Mouse (Mus musculus) monocyte, adult 5-6 weeks (primary cell): ENCODE data around the gene Igfbp3. TPM values are rescaled to one million over a fixed set of nuclear protein-coding genes. Genes with fewer than 3 reads are reported as not detected.
"Not testable (repeated sequence)": the region's sequence is repeated elsewhere in the genome, so short reads cannot be mapped to it uniquely, and the experiment has no call there.

ENCODE experiments used
- ATAC-seq: fragments of 153-309, 156-312 bp; replicated peaks from 2 replicates; pipeline ENCODE4 v1.8.0; 2017; ENCODE audit warnings: mild to moderate bottlenecking; ENCODE audit not compliant: low TSS enrichment, insufficient number of reproducible peaks, severe bottlenecking, poor library complexity, low FRiP score
- total RNA-seq: library from RNA; stranded (forward); fragments of 200-1000, 200-491, 200-594 nt; gene quantifications from 3 replicates; pipeline ENCODE4 v1.2.3, GENCODE M21; 2017

Gene Igfbp3
- total RNA-seq = not detected in 3 replicates

GRCm38 (mm10) chr11:7213501-7214341 is at the start of gene Igfbp3:
TSS of gene Igfbp3 (minus strand) at chr11:7213923.
- no peak for ATAC-seq

- no peak for ATAC-seq
These were observed 37.1 kb upstream of the Igfbp3 start for GRCm38 (mm10) chr11:7250870-7251269.

- ATAC-seq = no peak
These were observed 36.7 kb upstream of the Igfbp3 start for GRCm38 (mm10) chr11:7250415-7250814.

- no peak for ATAC-seq
These were observed 31.1 kb upstream of the Igfbp3 start for GRCm38 (mm10) chr11:7244782-7245181.

- ATAC-seq = no peak
These were observed 25.5 kb upstream of the Igfbp3 start for GRCm38 (mm10) chr11:7239041-7239740.

GRCm38 (mm10) chr11:7238546-7238945 is 24.8 kb upstream of the Igfbp3 start:
- ATAC-seq = no peak

- ATAC-seq = no peak
These were observed 24.0 kb upstream of the Igfbp3 start for GRCm38 (mm10) chr11:7237712-7238111.

- no peak for ATAC-seq
These were observed 23.0 kb upstream of the Igfbp3 start for GRCm38 (mm10) chr11:7236751-7237150.

GRCm38 (mm10) chr11:7234981-7235609 is 21.4 kb upstream of the Igfbp3 start:
- ATAC-seq = no peak

GRCm38 (mm10) chr11:7234436-7234835 is 20.7 kb upstream of the Igfbp3 start:
- ATAC-seq = no peak

- no peak for ATAC-seq
These were observed 19.6 kb upstream of the Igfbp3 start for GRCm38 (mm10) chr11:7233333-7233732.

GRCm38 (mm10) chr11:7231958-7232357 is 18.2 kb upstream of the Igfbp3 start:
- no peak for ATAC-seq

GRCm38 (mm10) chr11:7230000-7230399 is 16.3 kb upstream of the Igfbp3 start:
- ATAC-seq = no peak

- ATAC-seq = no peak
These were observed 14.4 kb upstream of the Igfbp3 start for GRCm38 (mm10) chr11:7228107-7228506.

GRCm38 (mm10) chr11:7226810-7227550 is 13.3 kb upstream of the Igfbp3 start:
- ATAC-seq = no peak

GRCm38 (mm10) chr11:7226200-7226599 is 12.5 kb upstream of the Igfbp3 start:
- ATAC-seq = no peak

- not testable (repeated sequence) for ATAC-seq
These were observed 8.1 kb upstream of the Igfbp3 start for GRCm38 (mm10) chr11:7221826-7222225.

GRCm38 (mm10) chr11:7215703-7216102 is 2.0 kb upstream of the Igfbp3 start:
- no peak for ATAC-seq

GRCm38 (mm10) chr11:7214761-7215160 is 1.0 kb upstream of the Igfbp3 start:
- no peak for ATAC-seq
